In genomic region chr17:27495008-27495540, GRCm38 (mm10) we compare ENCODE assay signal across 26 mouse cellular contexts. TPM values are rescaled to one million over a fixed set of nuclear protein-coding genes. Genes with fewer than 3 reads are reported as not detected.
"Had no signal": no experiment of that assay in that cellular context is flagged by ENCODE, and none has a peak within 500 bp of the region (broad histone marks: within the 10 kb centered on the region; RNA-seq: fewer than 3 reads in every experiment).

No protein-coding gene starts in this region.

- H3K9ac ChIP-seq: heart, embryonic 13.5 days; heart, embryonic 15.5 days; hindbrain, embryonic 14.5 days; intestine, embryonic 15.5 days; limb, embryonic 13.5 days; limb, embryonic 15.5 days; liver, embryonic 12.5 days; liver, embryonic 14.5 days had no signal

- H3K4me2 ChIP-seq: heart, embryonic 11.5 days; heart, embryonic 13.5 days; heart, embryonic 15.5 days; hindbrain, embryonic 14.5 days; intestine, embryonic 15.5 days; limb, embryonic 13.5 days; limb, embryonic 15.5 days; liver, embryonic 12.5 days had no signal

- DNase-seq: gastrocnemius, postnatal 14 days; gastrocnemius, postnatal 36 days; heart, adult 11 months; heart, adult 2 months; heart, postnatal 4 days; kidney, adult 18-20 months; kidney, adult 8-10 months; kidney, postnatal 10 days; kidney, postnatal 25 days; kidney, postnatal 4 days had no signal

- ATAC-seq: hindbrain, embryonic 16.5 days; inflammation-experienced regulatory T-cells, adult 6 months; intestine, embryonic 15.5 days; intestine, postnatal 0 days; liver, embryonic 12.5 days had no signal

- H3K36me3 ChIP-seq: heart, embryonic 13.5 days; heart, embryonic 15.5 days; intestine, embryonic 15.5 days; limb, embryonic 13.5 days; limb, embryonic 15.5 days; liver, embryonic 12.5 days had no signal

- H3K4me3 ChIP-seq: heart, adult 2 months; heart, embryonic 13.5 days; heart, embryonic 15.5 days; intestine, embryonic 15.5 days; layer of hippocampus, adult 2 months; left cerebral cortex, adult 2 months; limb, embryonic 13.5 days; limb, embryonic 15.5 days; liver, embryonic 12.5 days had no signal

- H3K27me3 ChIP-seq: intestine, embryonic 15.5 days; limb, embryonic 13.5 days; limb, embryonic 15.5 days had no signal

- H3K9me3 ChIP-seq: heart, embryonic 13.5 days; heart, embryonic 15.5 days; intestine, embryonic 15.5 days; limb, embryonic 13.5 days; limb, embryonic 15.5 days; liver, embryonic 12.5 days had no signal

- H3K4me1 ChIP-seq: heart, embryonic 13.5 days; heart, embryonic 15.5 days; intestine, embryonic 15.5 days; limb, embryonic 13.5 days; limb, embryonic 15.5 days; liver, embryonic 12.5 days had no signal

- H3K27ac ChIP-seq: heart, adult 2 months; heart, embryonic 13.5 days; heart, embryonic 15.5 days; hindbrain, embryonic 14.5 days; intestine, embryonic 15.5 days; layer of hippocampus, adult 2 months; left cerebral cortex, adult 2 months; limb, embryonic 13.5 days; limb, embryonic 15.5 days; liver, embryonic 12.5 days; liver, embryonic 14.5 days had no signal

RNA-seq across cellular contexts. Expression of gene Grm4, which starts 26.1 kb away (rescaled TPM):
- polyA plus RNA-seq: liver, adult 2 months; liver, embryonic 16.5 days had no signal
